Mouse (Mus musculus) right cerebral cortex, postnatal 25 days (tissue): ENCODE measurements at regions not wholly inside any gene's neighbourhood (a gene's known extent, or its start where the extent isn't known, plus 50 kb on each side); places are given as distances from the start of the nearest gene placed in this dataset.

ENCODE experiments used
- DNase-seq: peaks from one replicate; pipeline ENCODE4 v3.0.0; 2022

DNA sequence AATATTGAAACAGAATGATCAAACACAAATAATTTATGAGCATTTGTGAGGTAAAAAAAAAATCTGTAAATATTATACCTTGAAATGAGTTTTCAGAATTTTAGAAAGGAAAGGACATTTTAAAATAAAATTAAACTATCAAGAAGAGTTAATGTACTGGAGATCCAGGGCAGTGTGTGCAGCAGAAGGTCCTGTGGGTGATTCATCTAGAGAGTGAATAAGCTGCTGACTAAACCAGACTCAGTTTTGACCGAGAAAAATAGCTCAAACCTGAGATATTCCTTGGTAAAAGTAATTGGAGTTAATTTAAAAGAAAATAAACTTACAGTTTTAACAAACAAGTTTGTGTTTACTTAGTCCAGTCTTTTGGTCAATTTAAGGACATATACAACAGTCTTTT lies 1118.6 kb upstream of the Celf2 start:
- no peak for DNase-seq

DNA sequence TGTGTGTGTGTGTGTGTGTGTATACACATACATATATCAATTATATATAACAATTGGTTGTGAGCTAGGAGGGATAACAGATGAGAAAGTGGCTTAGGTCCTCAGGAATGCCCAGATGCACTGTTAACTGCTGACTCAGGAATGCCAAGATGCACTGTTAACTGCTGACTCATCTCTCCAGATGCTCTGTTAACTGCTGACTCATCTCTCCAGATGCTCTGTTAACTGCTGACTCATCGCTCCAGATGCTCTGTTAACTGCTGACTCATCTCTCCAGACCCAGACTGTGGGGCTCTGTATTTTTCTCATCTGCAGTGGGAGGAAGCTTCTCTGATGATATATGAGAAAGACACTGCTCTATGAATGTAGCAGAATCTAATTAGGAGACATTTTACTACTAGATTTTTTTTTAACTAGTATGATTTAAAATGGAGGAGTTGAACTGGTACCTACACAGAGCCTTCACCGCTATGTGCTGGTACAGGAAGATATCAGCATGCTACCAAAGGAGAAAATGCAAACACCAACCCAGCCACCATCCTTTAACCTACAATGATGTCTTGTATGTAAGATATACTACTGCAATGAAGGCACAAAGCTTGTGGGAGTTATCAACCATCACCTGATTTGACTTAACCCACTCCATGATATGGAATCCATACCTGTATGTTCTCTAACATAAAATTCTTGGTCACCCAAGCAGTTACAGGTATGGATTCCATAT lies 1119.3 kb upstream of the Celf2 start:
- no peak for DNase-seq

DNA sequence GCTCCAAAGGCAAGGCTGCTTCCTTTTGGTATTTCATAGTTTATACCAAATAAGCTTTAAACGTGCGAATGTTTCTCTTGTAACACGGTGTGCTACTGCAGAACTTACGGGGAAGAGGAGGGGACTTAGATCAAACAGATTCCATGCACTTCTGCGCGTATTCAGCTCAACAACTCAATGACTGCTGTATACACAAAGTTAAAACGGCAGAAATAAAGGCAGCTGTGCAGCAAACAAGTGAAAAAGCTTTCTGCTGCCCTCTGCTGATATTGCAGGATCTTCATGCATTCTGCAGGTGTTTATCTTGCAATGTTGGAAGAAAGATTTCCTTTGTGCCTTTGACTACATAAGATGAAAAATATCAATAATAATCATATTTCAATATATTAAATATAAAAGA lies 1128.7 kb upstream of the Celf2 start:
- DNase-seq = peak; percentile 28

DNA sequence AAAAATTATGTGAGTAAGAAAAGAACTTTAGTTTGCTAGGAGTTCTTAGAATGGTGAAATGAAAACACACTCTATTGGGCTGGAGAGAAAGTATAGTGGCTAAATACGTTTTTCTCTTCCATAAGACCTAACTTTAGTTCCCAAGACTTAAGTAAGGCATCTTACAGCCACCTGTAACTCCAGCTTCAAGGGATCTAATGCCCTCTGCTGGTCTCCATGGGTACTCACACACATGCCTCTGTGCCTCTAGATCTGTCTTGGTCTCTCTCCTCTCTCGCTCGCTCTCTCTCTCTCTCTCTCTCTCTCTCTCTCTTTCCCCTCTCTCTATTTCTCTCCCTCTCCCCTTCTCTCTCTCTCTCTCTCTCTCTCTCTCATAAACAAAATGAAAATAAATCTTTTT lies 1129.9 kb upstream of the Celf2 start:
- DNase-seq = no peak

DNA sequence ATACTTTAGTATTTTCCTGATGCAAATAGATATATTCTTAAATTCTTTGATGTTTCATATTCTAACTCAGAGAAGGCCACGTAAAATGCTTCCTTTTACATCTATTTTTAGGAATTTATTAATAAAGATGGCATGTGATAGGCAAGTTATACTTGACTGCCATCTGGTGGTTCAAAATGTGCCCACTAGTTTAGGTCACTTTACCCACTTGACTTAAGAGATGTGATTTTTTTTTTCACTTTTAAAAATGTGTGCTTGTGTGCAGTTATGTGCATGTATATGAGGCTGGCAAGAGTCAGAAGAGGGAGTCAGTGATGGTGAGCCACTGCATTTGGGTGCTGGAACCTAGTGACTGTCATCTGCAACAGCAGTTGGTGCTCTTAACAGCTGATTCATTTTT lies 1136.1 kb upstream of the Celf2 start:
- no peak for DNase-seq

DNA sequence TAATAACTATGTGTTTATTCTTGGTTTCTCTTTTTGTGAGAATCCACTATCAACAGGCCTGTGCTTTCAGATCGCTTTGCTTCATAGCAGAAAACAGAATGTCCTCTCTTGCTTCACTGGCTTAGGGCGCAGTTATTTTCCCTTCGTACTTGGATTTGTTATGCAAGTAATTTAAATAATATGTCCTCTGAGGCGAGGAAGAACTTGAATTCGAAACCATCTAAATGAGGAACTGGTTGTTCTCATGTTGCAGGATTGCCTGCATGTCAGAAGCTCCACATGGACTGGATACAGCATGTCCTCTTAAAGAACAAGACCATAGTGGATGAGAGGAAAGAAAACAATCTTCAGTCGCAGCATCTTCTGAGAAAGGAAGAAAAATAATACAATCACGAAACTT lies 1151.2 kb upstream of the Celf2 start:
- DNase-seq = no peak

DNA sequence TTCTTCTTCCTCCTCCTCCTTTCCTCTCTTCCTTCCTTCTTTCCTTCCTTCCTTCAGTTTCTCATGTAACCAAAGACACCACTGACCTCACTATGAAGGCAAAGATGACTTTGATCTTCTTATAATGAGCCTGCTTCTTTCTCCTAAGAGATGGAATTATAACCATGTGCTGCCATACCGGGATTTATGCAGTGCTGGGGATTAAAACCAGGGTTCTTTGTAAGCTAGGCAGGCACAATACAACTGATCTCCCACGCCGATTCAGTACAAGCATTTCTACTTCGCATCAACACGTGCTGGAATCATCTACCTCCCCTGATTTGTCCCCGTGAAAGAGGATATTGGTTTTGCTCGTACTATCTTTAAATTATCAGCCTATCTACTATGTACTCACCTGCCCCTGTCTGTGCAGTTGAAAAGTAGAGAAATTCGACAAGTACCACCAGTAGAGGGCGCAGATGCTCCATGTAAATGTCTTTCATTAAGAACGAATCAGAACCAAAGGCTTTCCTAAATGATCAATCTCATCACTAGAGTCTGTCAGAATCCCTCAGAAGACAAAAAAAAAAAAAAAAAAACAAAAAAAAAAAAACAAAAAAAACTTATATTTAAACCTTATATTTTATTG lies 1164.5 kb upstream of the Celf2 start:
- DNase-seq = peak; percentile 60

DNA sequence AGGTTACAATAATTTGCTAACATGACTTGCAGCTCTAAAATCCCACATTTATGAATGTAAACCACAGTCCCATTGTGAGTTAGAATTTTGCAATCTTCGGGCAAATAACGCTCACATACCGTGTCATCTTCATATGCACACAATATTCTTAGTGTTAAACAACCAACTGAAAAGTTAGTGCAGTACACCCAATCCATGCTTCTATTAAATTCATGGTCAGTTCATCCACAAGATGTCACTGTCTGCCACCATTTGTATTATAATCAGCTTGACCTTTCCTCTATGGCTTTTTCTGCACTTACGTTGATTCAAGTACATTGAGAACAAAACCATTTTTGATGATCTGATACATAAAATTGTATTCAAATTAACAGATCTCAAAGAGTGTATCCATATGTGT lies 1166.2 kb upstream of the Celf2 start:
- DNase-seq = no peak

DNA sequence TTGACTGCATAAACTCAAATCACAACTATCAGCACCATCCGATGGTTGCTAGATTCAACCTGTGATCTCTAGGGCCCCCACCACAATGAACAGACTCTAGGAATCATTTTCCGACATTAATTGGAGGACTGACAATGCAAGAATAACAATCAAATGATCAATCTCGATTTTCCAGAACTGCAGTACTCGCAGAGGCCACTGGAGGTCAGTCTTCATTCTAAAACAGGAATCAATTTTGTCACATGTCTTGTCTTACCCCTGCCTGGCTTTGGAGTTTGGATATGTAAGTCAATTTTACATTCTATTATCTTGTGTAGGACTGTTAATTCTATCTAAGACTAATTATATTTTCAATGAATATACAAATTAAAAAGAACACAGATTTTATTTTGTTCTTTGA lies 1167.2 kb upstream of the Celf2 start:
- DNase-seq = no peak

DNA sequence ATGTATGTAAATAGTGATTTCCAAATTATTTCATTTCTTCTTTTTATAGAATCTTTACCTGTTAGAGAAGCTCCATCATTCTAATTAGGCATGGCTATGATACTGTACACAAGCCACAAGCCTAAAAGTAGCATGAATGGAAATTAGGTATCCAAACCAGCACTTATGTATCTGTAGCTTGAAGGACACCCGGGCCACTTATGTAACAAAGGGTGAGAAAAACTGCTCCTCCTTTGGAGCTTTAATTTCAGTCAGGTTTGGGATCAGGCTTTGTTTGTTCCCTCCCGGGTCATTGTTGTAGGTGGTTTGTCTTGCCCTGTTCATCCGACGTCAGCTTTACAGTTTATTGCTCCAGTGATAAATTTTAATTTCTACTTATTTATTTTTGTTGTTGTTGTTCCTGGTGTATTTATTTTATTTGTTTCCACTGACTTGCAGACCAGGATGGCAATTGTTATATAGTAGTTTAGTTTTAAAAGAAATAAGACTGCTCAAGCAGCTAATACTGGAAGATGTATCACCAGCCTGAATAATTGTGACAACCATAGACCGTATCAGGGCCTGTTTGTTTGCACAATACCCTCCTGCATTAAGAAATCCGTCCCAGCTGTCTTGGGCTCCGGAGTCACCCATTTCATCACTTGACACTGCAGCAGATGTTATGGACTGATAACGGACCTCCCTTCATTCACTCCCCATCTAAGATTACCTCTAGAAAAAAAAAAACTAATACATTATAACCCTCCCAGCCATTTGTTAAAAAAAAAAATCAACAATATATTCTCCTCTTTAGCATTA lies 1181.7 kb upstream of the Celf2 start:
- DNase-seq = no peak

DNA sequence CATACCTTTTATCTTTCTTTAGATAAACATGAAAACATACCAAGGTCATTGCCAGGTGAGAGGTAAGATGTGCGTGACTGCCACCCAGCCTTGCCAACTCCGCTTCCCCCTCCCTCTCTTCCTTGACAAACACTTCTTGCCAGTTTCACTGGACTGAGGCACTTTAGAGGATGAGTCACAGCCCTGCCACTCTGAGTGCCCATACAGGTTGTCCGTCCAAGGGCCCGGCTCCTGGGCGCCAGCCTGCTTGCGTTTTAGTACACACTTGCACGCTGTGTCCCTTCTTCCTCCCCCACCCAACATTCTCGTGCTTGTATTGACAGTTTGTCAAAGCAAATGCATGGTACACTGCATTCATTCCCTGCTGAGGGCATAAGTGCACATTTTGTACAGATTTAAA lies 1151.7 kb upstream of the 4930412O13Rik start:
- no peak for DNase-seq

DNA sequence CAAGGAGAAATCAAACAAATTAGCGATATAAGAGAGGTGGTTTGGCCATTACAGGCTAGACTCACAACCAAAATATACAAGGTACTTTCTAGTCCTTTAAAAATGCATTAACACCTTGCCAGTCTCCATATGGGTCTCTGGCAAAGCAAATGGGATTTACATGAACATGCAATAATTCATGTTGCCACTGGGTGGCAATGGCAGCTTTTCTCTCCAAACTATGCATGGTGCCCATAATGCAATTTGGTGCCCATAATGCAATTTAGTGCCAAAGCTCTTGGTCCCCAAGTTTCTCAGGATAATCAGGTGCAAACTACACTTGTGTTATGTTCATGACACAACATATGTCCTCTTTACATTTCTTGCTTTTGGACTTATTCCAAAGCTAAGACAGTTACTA lies 1126.9 kb upstream of the 4930412O13Rik start:
- peak; percentile 19 for DNase-seq

DNA sequence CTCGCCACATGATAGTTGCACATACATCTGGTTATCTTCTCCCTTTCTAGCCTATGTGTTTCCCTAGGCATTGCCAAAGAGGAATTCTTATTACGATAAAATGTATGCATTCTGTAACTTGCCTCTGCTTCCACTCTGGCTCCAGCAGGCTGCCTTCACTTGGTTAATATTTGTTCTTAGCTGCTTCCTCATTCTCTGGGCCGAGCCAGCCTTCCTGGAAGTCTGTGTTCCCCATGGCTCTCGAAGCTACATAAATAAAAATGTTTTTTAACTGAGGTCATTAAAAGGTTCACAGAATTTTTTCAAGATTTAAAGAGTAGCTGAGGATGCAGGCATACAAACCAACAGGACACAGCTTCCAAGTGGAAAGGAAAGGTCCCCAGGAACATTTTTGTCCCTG lies 1124.5 kb upstream of the 4930412O13Rik start:
- no peak for DNase-seq

DNA sequence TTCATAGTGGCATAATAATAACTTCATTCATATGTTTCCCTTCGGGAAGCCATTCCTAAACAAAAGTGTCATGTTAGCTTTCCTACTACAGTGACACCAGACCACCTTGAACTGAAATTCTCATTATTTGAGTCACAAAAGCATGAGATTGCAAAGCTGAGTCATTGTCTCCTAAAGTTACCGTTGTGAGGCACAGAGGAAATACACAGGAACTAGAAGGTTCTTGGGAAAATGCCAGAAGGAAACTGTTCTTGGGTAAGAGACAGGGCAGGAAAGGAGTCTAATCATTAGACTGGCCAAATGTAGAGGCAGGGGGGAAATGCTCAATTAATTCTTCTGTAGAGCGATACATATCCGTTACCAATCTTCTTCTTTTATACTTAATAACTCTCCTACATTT lies 1110.4 kb upstream of the 4930412O13Rik start:
- DNase-seq = no peak

DNA sequence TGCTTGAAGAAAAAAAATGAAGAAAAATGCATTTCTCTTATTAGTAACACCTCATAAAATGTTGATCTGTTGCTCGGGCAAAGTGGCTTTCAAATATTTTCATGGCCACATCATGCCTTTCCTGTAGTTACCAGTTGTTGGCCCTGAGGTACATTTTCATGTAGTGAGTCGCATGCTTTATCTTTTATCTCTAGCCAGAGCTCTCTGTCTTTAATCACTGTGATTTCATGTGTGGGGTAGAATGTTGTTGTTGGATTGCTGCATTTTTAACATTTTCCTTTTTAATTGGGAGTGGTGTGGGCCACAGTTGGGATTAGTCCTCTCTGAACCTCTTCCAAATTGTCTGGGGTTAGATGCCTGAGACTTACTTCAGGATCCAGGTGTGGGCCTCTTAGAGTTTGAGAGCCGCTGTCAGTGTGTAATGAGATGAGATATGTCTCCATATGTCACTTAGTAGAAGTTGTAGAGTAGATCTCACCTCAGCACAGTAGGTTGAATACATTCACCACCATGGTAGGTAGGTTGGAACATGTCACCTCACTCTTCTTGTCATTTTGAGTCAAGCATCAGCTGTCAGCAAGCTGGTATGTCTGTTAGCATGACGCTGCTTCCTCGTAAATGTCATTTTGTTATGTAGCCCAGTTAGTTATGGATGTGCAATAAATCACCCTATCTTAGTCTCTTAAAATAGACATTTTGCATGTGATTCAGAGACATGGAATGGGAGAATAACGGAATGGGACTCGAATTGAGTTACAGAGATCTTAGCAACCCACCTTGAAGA lies 1099.7 kb upstream of the 4930412O13Rik start:
- DNase-seq = no peak

DNA sequence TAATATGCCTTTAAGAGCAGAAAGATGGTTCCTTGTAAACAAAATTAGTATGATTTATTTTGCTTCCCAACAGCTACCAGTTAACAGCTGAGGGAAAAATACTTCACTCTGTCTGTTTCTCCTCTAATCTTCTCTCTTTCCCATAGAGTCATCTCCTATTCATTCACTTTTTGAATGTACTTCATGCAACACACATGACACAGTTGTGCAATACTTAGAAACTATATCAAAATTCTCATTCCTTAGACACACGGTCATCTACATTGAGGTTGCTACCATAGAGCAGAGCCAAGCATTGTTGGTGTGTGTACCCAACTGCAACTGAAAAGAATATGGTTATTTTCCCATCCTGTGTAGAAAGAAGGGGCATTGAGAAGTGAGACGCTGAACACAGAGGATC lies 1098.8 kb upstream of the 4930412O13Rik start:
- DNase-seq = no peak

DNA sequence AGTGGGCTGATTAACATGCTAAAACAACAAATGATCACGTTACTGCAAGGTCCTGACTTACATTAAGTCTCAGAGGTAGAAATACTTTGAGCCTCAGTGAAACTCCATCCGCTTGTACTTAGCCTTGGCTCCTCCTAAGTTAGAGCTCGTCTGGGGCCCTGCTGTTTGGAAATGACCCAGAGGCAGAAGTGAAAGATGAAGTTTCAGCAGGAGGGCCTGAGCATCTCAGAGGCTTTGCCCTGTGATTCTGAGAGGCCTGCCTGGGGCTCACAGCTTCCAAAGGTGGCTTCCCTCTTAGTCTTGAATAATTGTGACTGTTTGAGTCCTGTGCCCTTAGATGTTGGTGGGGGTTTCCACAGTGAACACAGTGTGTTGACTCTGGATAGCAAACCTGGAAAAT lies 1079.0 kb upstream of the 4930412O13Rik start:
- no peak for DNase-seq

DNA sequence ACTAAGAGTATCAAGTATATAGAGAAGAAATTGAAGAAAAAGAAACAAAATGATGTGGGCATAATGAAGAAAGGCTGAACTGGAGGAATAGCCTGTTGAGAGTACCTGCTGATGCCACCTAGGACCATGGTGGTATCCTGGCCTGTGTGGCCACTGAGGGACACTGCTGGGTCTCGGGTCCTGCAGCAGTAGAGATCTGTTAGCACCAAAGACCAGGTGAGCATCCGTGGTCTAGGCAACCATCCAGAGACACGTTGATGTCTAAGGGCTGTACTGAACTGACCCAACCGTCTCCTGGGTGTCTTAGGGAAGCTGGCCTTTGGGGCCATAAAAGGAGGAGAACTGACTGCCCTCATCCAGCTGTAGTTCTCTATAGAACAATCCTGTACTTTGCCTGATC lies 1071.4 kb upstream of the 4930412O13Rik start:
- no peak for DNase-seq

DNA sequence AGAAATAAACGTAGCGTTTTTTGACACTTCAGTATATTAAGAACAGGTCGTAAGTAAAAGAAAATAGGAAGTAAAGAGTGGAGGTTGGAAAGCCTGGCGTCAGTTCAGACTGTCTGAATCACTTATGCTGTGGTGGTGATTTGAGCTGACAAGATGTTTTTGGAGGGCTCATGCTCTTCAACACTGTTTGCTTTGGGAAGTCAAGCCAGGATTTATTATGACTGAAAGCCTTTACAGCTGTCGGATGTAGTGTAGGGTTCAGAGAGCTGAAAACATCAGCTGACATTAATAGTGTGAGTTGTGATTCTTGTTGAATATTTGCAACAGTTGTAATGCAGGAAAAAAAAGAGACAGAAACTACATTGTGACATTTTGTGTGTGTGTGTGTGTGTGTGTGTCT lies 1062.9 kb upstream of the 4930412O13Rik start:
- DNase-seq = no peak

DNA sequence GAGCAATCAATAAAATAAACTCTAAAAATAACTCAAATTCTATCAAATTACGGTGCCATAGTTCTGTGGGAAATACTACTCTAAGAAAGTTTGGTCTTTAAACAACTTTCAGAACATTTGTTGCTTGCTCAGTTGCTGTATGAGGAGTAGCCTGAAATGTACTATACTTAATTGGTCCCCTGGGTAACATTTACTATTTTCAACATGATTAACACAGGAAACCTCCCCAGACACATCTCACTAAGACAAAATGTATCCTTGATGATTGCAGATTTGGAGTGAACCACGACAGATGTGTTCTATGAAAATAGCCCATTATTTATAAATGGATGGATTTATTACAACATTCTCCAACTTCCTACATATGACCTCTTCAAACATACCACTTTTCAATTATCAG lies 1055.6 kb upstream of the 4930412O13Rik start:
- DNase-seq = no peak
